Mouse (Mus musculus) lung, postnatal 0 days (tissue): ENCODE measurements around the gene Wnt10b. TPM values are rescaled to one million over a fixed set of nuclear protein-coding genes. Genes with fewer than 3 reads are reported as not detected.

Experiments
- ATAC-seq: fragments of 200-750 bp; cut with Nextera tagmentation; 2 replicates; pipeline ENCODE4 v1.8.0; 2017; ENCODE audit warnings: moderate library complexity
- DNase-seq: peaks from one replicate; pipeline ENCODE4 v3.0.0-alpha.2; 2016; ENCODE audit warnings: low spot score
- H3K27ac ChIP-seq: fragments of 300-500 bp; sonication (generic); 2 replicates; pipeline ENCODE4 v1.5.1; 2014; ENCODE audit warnings: antibody characterized with exemption, mild to moderate bottlenecking, low read length, mixed read lengths
- H3K27me3 ChIP-seq: fragments of 300-500 bp; sonication (generic); replicated peaks from 2 replicates; pipeline ENCODE4 v1.6.1; 2014; ENCODE audit warnings: low read length, mixed read lengths; ENCODE audit not compliant: insufficient read depth
- H3K36me3 ChIP-seq: fragments of 300-500 bp; sonication (generic); 2 replicates; pipeline ENCODE4 v1.6.1; 2014; ENCODE audit warnings: low read length, mixed read lengths; ENCODE audit not compliant: insufficient read depth
- H3K4me1 ChIP-seq: fragments of 300-500 bp; sonication (generic); 2 replicates; pipeline ENCODE4 v1.6.1; 2014; ENCODE audit warnings: antibody characterized with exemption, low read depth, low read length, mixed read lengths; ENCODE audit not compliant: insufficient read depth
- H3K4me2 ChIP-seq: fragments of 300-500 bp; sonication (generic); replicated peaks from 2 replicates; pipeline ENCODE4 v1.6.1; 2014; ENCODE audit warnings: low read depth, mild to moderate bottlenecking, low read length, moderate library complexity, mixed read lengths
- H3K4me3 ChIP-seq: fragments of 300-500 bp; sonication (generic); 2 replicates; pipeline ENCODE4 v1.5.1; 2014; ENCODE audit warnings: low read depth, low read length
- H3K9ac ChIP-seq: fragments of 300-500 bp; sonication (generic); replicated peaks from 2 replicates; pipeline ENCODE4 v1.6.1; 2014; ENCODE audit warnings: low read depth, mild to moderate bottlenecking
- H3K9me3 ChIP-seq: fragments of 300-500 bp; sonication (generic); 2 replicates; pipeline ENCODE4 v1.6.1; 2016; ENCODE audit warnings: low read length, mixed read lengths
- CTCF ChIP-seq: IDR thresholded peaks from 2 replicates; pipeline ENCODE4 v1.5.1; 2016; ENCODE audit warnings: antibody characterized with exemption, mild to moderate bottlenecking
- EP300 ChIP-seq: IDR thresholded peaks from 2 replicates; pipeline ENCODE4 v1.6.1; 2016; ENCODE audit warnings: antibody characterized with exemption, mild to moderate bottlenecking, control low read depth
- WGBS: fragments of 180-500 bp; shearing (Covaris S2); extraction: QIAGEN DNeasy Blood & Tissue Kit; methylation state at CpG from one replicate; pipeline ENCODE4 v1.1.7; 2014; 5-methylcytosine and 5-hydroxymethylcytosine counted together
- polyA plus RNA-seq: library from polyadenylated mRNA; unstranded; fragments of >200 nt; fragmentation: Nextera tagmentation; extraction: Ambion mirVana; gene quantifications from 2 replicates; pipeline ENCODE4 v1.2.1, GENCODE M21; 2015

Gene Wnt10b
- polyA plus RNA-seq, 1 experiment from 2014 or later: 0.13 TPM

- H3K27me3 ChIP-seq: peaks cover 76% of the 10 kb centered on the region
- peak; percentile 20; the same call in 1 of the 2 replicates for ATAC-seq
- DNase-seq: peak; percentile 35
- H3K27ac ChIP-seq: no peak overlapping the region
- no peak for TF ChIP-seq EP300
- no peak for TF ChIP-seq CTCF
- peak overlapping the region; percentile 35 for H3K4me3 ChIP-seq
- H3K9me3 ChIP-seq: no peaks in the 10 kb centered on the region
- 2% methylated on average over 50 of the region's 58 CpGs for WGBS
- H3K4me2 ChIP-seq: peak overlapping the region; percentile 60
- peaks cover 21% of the 10 kb centered on the region; the same call in 1 of the 2 replicates for H3K4me1 ChIP-seq
- no peak overlapping the region for H3K9ac ChIP-seq
- H3K36me3 ChIP-seq: no peaks in the 10 kb centered on the region
Observed at GRCm38 (mm10) chr15:98806809-98807770, 29.1 kb upstream of the Wnt10b start.

GRCm38 (mm10) chr15:98806071-98806808 lies 28.3 kb upstream of the Wnt10b start:
- Histone ChIP-seq H3K27ac (no peak overlapping the region), H3K9me3 (no peaks in the 10 kb centered on the region), H3K27me3 (peaks cover 84% of the 10 kb centered on the region), H3K36me3 (no peaks in the 10 kb centered on the region), H3K4me2 (peak overlapping the region; percentile 60), H3K4me1 (peaks cover 21% of the 10 kb centered on the region; the same call in 1 of the 2 replicates), H3K9ac (no peak overlapping the region), H3K4me3 (peak overlapping the region; percentile 47)
- TF ChIP-seq EP300: no peak
- no peak for TF ChIP-seq CTCF
- WGBS: 20% methylated on average over 29 of the region's 30 CpGs
- ATAC-seq: 0 out of 2 replicates have a peak, but pooled peaks have one; percentile 4
- no peak for DNase-seq

DNA sequence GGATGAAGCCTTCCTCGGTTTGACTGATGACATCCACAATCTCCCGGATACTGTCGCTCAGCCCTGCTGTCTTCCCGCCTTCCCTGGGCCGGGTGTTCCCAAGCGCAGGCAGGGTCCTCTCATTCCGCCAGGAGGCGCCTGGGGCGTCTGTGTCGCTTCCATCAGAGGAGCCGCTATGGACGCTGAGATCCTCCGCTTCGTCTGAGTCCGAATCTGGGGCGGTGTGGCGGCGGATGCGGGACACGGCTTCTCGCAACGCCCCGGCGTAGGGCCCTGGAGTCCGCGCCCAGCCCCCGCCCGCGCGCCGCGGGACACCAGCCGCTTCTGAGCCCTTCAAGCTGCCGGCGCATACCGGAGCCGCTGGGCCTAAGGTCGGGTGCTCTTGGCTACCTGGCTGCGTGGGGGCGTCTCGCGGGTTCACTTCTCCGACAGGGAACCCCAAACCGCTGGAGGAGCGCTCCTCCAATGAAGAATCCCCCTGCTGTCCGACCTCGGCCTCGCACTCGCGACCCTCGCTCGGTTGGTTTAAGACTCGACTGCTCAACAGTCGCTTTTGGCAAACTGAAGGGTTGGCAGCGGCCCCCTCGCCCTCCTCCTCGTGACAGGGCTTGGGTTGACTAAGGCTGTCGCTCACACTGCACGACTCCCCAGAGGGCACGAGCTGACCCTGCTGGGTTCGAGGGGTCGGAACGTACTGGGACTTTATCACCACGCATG lies 27.5 kb upstream of the Wnt10b start:
- H3K4me1 ChIP-seq: peaks cover 21% of the 10 kb centered on the region; the same call in 1 of the 2 replicates
- no peak overlapping the region for H3K9ac ChIP-seq
- no peaks in the 10 kb centered on the region for H3K36me3 ChIP-seq
- no peak overlapping the region for H3K27ac ChIP-seq
- H3K9me3 ChIP-seq: no peaks in the 10 kb centered on the region
- peak overlapping the region; percentile 47 for H3K4me3 ChIP-seq
- peak; percentile 63 for ATAC-seq
- H3K27me3 ChIP-seq: peaks cover 91% of the 10 kb centered on the region
- peak overlapping the region; percentile 80 for H3K4me2 ChIP-seq
- under 1% methylated on average over 64 of the region's 64 CpGs for WGBS
- peak; percentile 76 for DNase-seq
- TF ChIP-seq CTCF (peak; percentile 80), EP300 (no peak)

DNA sequence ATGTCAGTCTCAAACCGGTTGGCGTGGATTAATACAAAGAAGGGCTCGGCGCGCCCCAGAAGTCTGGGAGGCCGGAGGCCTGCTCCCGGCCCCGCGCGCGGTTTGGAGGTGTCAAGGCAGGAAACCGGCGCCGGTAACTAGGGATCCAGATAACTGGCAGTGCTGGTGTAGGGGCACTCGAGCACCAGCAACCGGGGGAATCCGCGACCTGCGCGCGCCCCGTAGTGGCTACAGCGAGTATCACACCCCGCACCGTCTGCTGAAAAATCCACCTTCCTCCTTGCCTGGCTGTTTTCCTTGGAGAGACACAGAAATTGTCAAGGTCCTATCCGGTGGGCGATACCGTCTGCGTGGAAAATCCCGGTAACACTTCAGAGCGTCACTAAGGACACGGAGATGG lies 26.1 kb upstream of the Wnt10b start:
- Histone ChIP-seq H3K4me2 (peak overlapping the region; percentile 32; the same call in 1 of the 2 replicates), H3K9ac (no peak overlapping the region), H3K9me3 (no peaks in the 10 kb centered on the region), H3K27ac (no peak overlapping the region), H3K4me1 (peaks cover 21% of the 10 kb centered on the region; the same call in 1 of the 2 replicates), H3K36me3 (no peaks in the 10 kb centered on the region), H3K4me3 (peak overlapping the region; percentile 3; the same call in 1 of the 2 replicates), H3K27me3 (peaks cover 96% of the 10 kb centered on the region)
- ATAC-seq (peak; percentile 15; the same call in 1 of the 2 replicates), DNase-seq (peak; percentile 76)
- under 1% methylated on average over 32 of the region's 32 CpGs for WGBS
- TF ChIP-seq CTCF: peak; percentile 87
- TF ChIP-seq EP300: no peak

DNA sequence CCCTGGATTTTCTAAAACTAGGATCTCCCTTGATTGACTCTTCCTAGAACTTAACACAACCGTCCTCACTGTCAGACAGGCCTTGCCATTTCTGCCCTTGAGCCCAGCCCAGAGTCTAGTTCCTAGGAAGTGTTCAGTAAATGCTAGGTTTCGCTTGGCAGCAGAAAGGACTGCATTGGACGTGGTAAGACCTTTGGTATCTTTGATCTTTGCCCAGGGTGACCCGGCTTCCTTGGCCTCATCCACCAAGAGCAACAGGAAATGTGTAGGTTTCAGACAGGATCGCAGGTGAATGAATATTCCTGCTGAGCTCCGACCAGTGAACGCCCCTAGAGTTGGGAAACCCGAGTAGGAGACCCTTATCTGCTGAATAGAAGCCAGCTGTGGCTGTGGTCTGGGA lies 25.0 kb upstream of the Wnt10b start:
- Histone ChIP-seq H3K27me3 (peaks cover 97% of the 10 kb centered on the region), H3K36me3 (no peaks in the 10 kb centered on the region), H3K4me3 (no peak overlapping the region), H3K4me1 (peaks cover 16% of the 10 kb centered on the region; the same call in 1 of the 2 replicates), H3K9ac (no peak overlapping the region), H3K4me2 (no peak overlapping the region), H3K9me3 (no peaks in the 10 kb centered on the region), H3K27ac (no peak overlapping the region)
- DNase-seq (no peak), ATAC-seq (no peak)
- TF ChIP-seq CTCF: no peak
- no peak for TF ChIP-seq EP300
- 6% methylated on average over 8 of the region's 8 CpGs for WGBS
